Mouse (Mus musculus) CH12.LX (cell line): ENCODE measurements at regions not wholly inside any gene's neighbourhood (a gene's known extent, or its start where the extent isn't known, plus 50 kb on each side); places are given as distances from the start of the nearest gene placed in this dataset.

Source experiments
- DNase-seq: peaks from one replicate; pipeline ENCODE4 v3.0.0-alpha.2; 2013; ENCODE audit errors: extremely low read depth
- H3K27ac ChIP-seq: 2 replicates; pipeline ENCODE4 v1.5.1; 2012; ENCODE audit warnings: low read depth, mild to moderate bottlenecking, control low read depth, moderate library complexity; ENCODE audit not compliant: insufficient read depth
- H3K27me3 ChIP-seq: replicated peaks from 2 replicates; pipeline ENCODE3; 2012; ENCODE audit warnings: inconsistent platforms
- H3K36me3 ChIP-seq, 2 experiments: replicated peaks in 1 of 2; 2 replicates each; pipeline versions ENCODE3 to v1.6.1; 2012; ENCODE audit warnings: inconsistent platforms in 1 of 2, low read length in 1 of 2, mild to moderate bottlenecking in 1 of 2, mixed read lengths in 1 of 2, moderate library complexity in 1 of 2; ENCODE audit not compliant: control insufficient read depth in 1 of 2, insufficient read depth in 1 of 2
- H3K4me1 ChIP-seq, 2 experiments: 2 replicates each; pipeline ENCODE4 v1.6.1; 2012; ENCODE audit warnings: inconsistent platforms in 1 of 2, moderate library complexity in 1 of 2; ENCODE audit not compliant: insufficient read depth in 2 of 2, control insufficient read depth in 1 of 2
- H3K4me2 ChIP-seq: 2 replicates; pipeline ENCODE4 v1.6.1; 2012; ENCODE audit warnings: low read depth, mild to moderate bottlenecking, control low read depth; ENCODE audit not compliant: poor library complexity, insufficient read depth, severe bottlenecking
- H3K4me3 ChIP-seq, 3 experiments: fragments of 150-350 bp in 1 of 3; sonication (generic) in 1 of 3; replicated peaks in 1 of 3; 2 replicates each; pipeline versions ENCODE3 to v1.5.1; 2011 to 2012; ENCODE audit warnings: low read depth in 2 of 3, low read length in 2 of 3, mild to moderate bottlenecking in 2 of 3, moderate library complexity in 2 of 3, control low read depth in 1 of 3, improper control_type of control experiment in 1 of 3, inconsistent platforms in 1 of 3, mixed read lengths in 1 of 3; ENCODE audit not compliant: poor library complexity in 1 of 3
- H3K79me2 ChIP-seq: replicated peaks from 2 replicates; pipeline ENCODE4 v1.6.1; 2012; ENCODE audit warnings: mild to moderate bottlenecking, moderate library complexity; ENCODE audit not compliant: control insufficient read depth, poor library complexity, insufficient read depth, severe bottlenecking; ENCODE audit errors: extremely low read depth
- H3K9ac ChIP-seq: 2 replicates; pipeline ENCODE4 v1.6.1; 2012; ENCODE audit warnings: low read depth, mild to moderate bottlenecking, control low read depth, moderate library complexity; ENCODE audit not compliant: insufficient read depth
- H3K9me3 ChIP-seq: replicated peaks from 2 replicates; pipeline ENCODE3; 2012; ENCODE audit warnings: low read length, inconsistent platforms, mixed read lengths
- BHLHE40 ChIP-seq: IDR thresholded peaks from 2 replicates; pipeline ENCODE4 v1.6.1; 2011; ENCODE audit warnings: mild to moderate bottlenecking, low read depth, low read length, improper control_type of control experiment
- CHD1 ChIP-seq: IDR thresholded peaks from 2 replicates; pipeline ENCODE4 v1.6.1; 2012; ENCODE audit warnings: low read depth, low read length, improper control_type of control experiment, inconsistent platforms
- CHD2 ChIP-seq: IDR thresholded peaks from 2 replicates; pipeline ENCODE4 v1.6.1; 2011; ENCODE audit warnings: low read length, improper control_type of control experiment
- CTCF ChIP-seq, 2 experiments: IDR thresholded peaks in 1 of 2; conservative IDR thresholded peaks in 1 of 2; 2 replicates each; pipeline ENCODE4 v1.5.1; 2011 to 2012; ENCODE audit warnings: low read depth in 2 of 2, low read length in 2 of 2, improper control_type of control experiment in 1 of 2, inconsistent platforms in 1 of 2, mild to moderate bottlenecking in 1 of 2, moderate library complexity in 1 of 2
- E2F4 ChIP-seq: IDR thresholded peaks from 2 replicates; pipeline ENCODE4 v1.6.1; 2011; ENCODE audit warnings: low read depth, low read length, improper control_type of control experiment; ENCODE audit not compliant: insufficient replicate concordance
- EP300 ChIP-seq: IDR thresholded peaks from 2 replicates; pipeline ENCODE4 v1.6.1; 2011; ENCODE audit warnings: low read length, improper control_type of control experiment
- ETS1 ChIP-seq: conservative IDR thresholded peaks from 2 replicates; pipeline ENCODE4 v1.6.1; 2012; ENCODE audit warnings: low read depth, mild to moderate bottlenecking, inconsistent platforms, low read length, improper control_type of control experiment, moderate library complexity
- GABPA ChIP-seq: IDR thresholded peaks from 2 replicates; pipeline ENCODE4 v1.6.1; 2012; ENCODE audit warnings: low read depth, low read length, improper control_type of control experiment, inconsistent platforms; ENCODE audit not compliant: insufficient replicate concordance
- HCFC1 ChIP-seq: IDR thresholded peaks from 2 replicates; pipeline ENCODE4 v1.6.1; 2012; ENCODE audit warnings: low read depth, mild to moderate bottlenecking, inconsistent platforms, low read length, improper control_type of control experiment
- IRF4 ChIP-seq: IDR thresholded peaks from 2 replicates; pipeline ENCODE4 v1.6.1; 2014; ENCODE audit warnings: low read depth, mild to moderate bottlenecking, inconsistent platforms, low read length, improper control_type of control experiment
- JUND ChIP-seq: conservative IDR thresholded peaks from 2 replicates; pipeline ENCODE4 v1.6.1; 2011; ENCODE audit warnings: low read depth, low read length, improper control_type of control experiment
- KAT2A ChIP-seq: IDR thresholded peaks from 2 replicates; pipeline ENCODE4 v1.6.1; 2012; ENCODE audit warnings: low read length, improper control_type of control experiment, inconsistent platforms; ENCODE audit not compliant: insufficient replicate concordance
- MAX ChIP-seq: IDR thresholded peaks from 2 replicates; pipeline ENCODE4 v1.6.1; 2011; ENCODE audit warnings: low read length, improper control_type of control experiment
- MAZ ChIP-seq: IDR thresholded peaks from 2 replicates; pipeline ENCODE4 v1.6.1; 2012; ENCODE audit warnings: low read depth, mild to moderate bottlenecking, inconsistent platforms, low read length, improper control_type of control experiment, moderate library complexity
- MEF2A ChIP-seq: IDR thresholded peaks from 2 replicates; pipeline ENCODE4 v1.6.1; 2014; ENCODE audit warnings: low read depth, mild to moderate bottlenecking, inconsistent platforms, low read length, improper control_type of control experiment, borderline replicate concordance
- MXI1 ChIP-seq: IDR thresholded peaks from 2 replicates; pipeline ENCODE4 v1.6.1; 2011; ENCODE audit warnings: mild to moderate bottlenecking, low read depth, low read length, improper control_type of control experiment
- MYC ChIP-seq: IDR thresholded peaks from 2 replicates; pipeline ENCODE4 v1.6.1; 2011; ENCODE audit warnings: low read depth, mild to moderate bottlenecking, improper control_type of control experiment, low read length
- NELFE ChIP-seq: IDR thresholded peaks from 2 replicates; pipeline ENCODE4 v1.6.1; 2011; ENCODE audit warnings: low read depth, low read length, improper control_type of control experiment
- NRF1 ChIP-seq: IDR thresholded peaks from 2 replicates; pipeline ENCODE4 v1.6.1; 2014; ENCODE audit warnings: low read depth, mild to moderate bottlenecking, inconsistent platforms, low read length, improper control_type of control experiment, moderate library complexity
- PAX5 ChIP-seq: IDR thresholded peaks from 2 replicates; pipeline ENCODE4 v1.6.1; 2012; ENCODE audit warnings: low read length, inconsistent platforms, mixed read lengths
- RAD21 ChIP-seq: IDR thresholded peaks from 2 replicates; pipeline ENCODE4 v1.6.1; 2011; ENCODE audit warnings: low read depth, mild to moderate bottlenecking, low read length, improper control_type of control experiment, moderate library complexity
- RCOR1 ChIP-seq: conservative IDR thresholded peaks from 2 replicates; pipeline ENCODE4 v1.6.1; 2012; ENCODE audit warnings: low read depth, mild to moderate bottlenecking, inconsistent platforms, low read length, improper control_type of control experiment
- SIN3A ChIP-seq: IDR thresholded peaks from 2 replicates; pipeline ENCODE4 v1.6.1; 2012; ENCODE audit warnings: low read length, improper control_type of control experiment, inconsistent platforms
- SMC3 ChIP-seq: IDR thresholded peaks from 2 replicates; pipeline ENCODE4 v1.6.1; 2011; ENCODE audit warnings: low read depth, low read length, improper control_type of control experiment
- TBP ChIP-seq: conservative IDR thresholded peaks from 2 replicates; pipeline ENCODE4 v1.6.1; 2011; ENCODE audit warnings: low read depth, low read length, improper control_type of control experiment
- TCF12 ChIP-seq: IDR thresholded peaks from 2 replicates; pipeline ENCODE4 v1.6.1; 2014; ENCODE audit warnings: low read depth, mild to moderate bottlenecking, inconsistent platforms, low read length, improper control_type of control experiment
- UBTF ChIP-seq: IDR thresholded peaks from 2 replicates; pipeline ENCODE4 v1.6.1; 2012; ENCODE audit warnings: low read depth, mild to moderate bottlenecking, inconsistent platforms, low read length, improper control_type of control experiment, moderate library complexity
- USF2 ChIP-seq: conservative IDR thresholded peaks from 2 replicates; pipeline ENCODE4 v1.6.1; 2011; ENCODE audit warnings: low read depth, low read length, improper control_type of control experiment
- ZC3H11A ChIP-seq: IDR thresholded peaks from 2 replicates; pipeline ENCODE4 v1.6.1; 2012; ENCODE audit warnings: low read depth, mild to moderate bottlenecking, inconsistent platforms, low read length, improper control_type of control experiment
- ZMIZ1 ChIP-seq: IDR thresholded peaks from 2 replicates; pipeline ENCODE4 v1.6.1; 2012; ENCODE audit warnings: low read depth, mild to moderate bottlenecking, inconsistent platforms, low read length, improper control_type of control experiment
- ZNF384 ChIP-seq: IDR thresholded peaks from 2 replicates; pipeline ENCODE4 v1.6.1; 2012; ENCODE audit warnings: low read depth, low read length, improper control_type of control experiment, inconsistent platforms
- dilution Hi-C: fragments of 300-500 bp; cut with MboI; formaldehyde crosslinking; loops from 2 replicates; pipeline ENCODE4 v1.14.3; 2020; ENCODE audit warnings: low sequenced_read_pairs; ENCODE audit not compliant: extremely low pct_unique_long_range_greater_than_20kb, extremely low pct_ligation_motif_present
- in situ Hi-C: fragments of 300-500 bp; cut with MboI; formaldehyde crosslinking; loops from 3 replicates; pipeline ENCODE4 v1.14.3; 2019; ENCODE audit warnings: low sequenced_read_pairs, low pct_ligation_motif_present, low pct_unique_long_range_greater_than_20kb, mixed read lengths

DNA sequence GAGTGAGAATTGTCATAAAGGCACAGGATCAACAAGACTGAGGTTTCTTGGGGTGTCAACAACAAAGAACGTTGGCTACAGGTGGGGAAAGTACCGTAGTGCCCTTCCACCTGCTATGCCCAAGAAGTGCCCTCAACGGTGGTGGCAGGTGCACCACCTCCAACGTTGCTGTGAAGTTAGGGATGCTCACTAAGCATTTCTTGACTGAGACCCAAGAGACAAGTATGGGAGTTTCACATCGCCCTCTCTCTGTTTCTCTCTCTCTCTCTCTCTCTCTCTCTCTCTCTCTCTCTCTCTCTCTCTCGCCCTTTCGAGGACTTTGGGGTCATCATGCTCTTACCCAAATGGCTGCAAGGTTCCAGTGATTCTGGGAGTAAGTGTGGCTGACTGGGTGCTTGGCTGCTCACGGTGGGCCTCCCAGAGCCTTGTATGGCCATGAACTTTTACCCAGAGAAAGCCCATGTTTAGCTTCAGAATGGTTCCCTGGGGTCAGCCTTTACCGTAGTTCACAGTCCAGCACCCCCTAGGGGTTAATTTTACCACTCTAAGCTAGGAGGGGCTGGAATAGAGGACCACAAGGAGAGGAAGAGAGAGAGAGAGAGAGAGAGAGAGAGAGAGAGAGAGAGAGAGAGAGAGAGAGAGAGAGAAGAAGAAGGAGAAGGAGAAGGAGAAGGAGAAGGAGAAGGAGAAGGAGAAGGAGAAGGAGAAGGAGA lies 113.2 kb upstream of the Ccnd2 start (continued):
- 0 out of 2 replicates have a peak, but pooled peaks have one; percentile 37 for TF ChIP-seq ETS1
- TF ChIP-seq TBP = no peak
- no peak for TF ChIP-seq NRF1
- no peak for TF ChIP-seq USF2
- TF ChIP-seq BHLHE40 = peak; percentile 22; the same call in 1 of the 2 replicates
- TF ChIP-seq MAX = no peak; the same call in none of the 2 replicates
- TF ChIP-seq ZMIZ1 = no peak
- TF ChIP-seq SMC3 = peak; percentile 25
- TF ChIP-seq KAT2A = no peak
- no peak for TF ChIP-seq ZNF384
- TF ChIP-seq CTCF (conservative IDR thresholded peaks at IDR 0.05 in 1 of 2, IDR thresholded peaks at IDR 0.05 in 1 of 2; ENCODE audit: low read depth in 2 of 2, low read length in 2 of 2) = peak in 1 of 2 experiments; percentile 51; a peak in 2 of 4 replicates
- 0 out of 2 replicates have a peak, but pooled peaks have one; percentile 48 for TF ChIP-seq RCOR1
- no peak for TF ChIP-seq NELFE
- TF ChIP-seq GABPA = no peak
- no peak for TF ChIP-seq PAX5
- TF ChIP-seq MYC = no peak
- TF ChIP-seq ZC3H11A = no peak
- TF ChIP-seq MAZ = peak; percentile 11; the same call in 1 of the 2 replicates
- TF ChIP-seq, all 38 proteins: peak for 11

GRCm38 (mm10) chr6:127265901-127266812 lies 114.2 kb upstream of the Ccnd2 start:
- peak; percentile 90 for DNase-seq
- Histone ChIP-seq H3K4me3 (peak overlapping the region; percentile 17 to 40 (median 31)), H3K79me2 (no peaks in the 10 kb centered on the region), H3K27me3 (no peaks in the 10 kb centered on the region), H3K4me1 (peaks cover 33 to 73% of the 10 kb centered on the region in 2 experiments), H3K36me3 (no peaks in the 10 kb centered on the region), H3K27ac (peak overlapping the region; percentile 69), H3K9ac (peak overlapping the region; percentile 62), H3K9me3 (no peaks in the 10 kb centered on the region), H3K4me2 (peak overlapping the region; percentile 88)
- dilution Hi-C loops (no loop called here), in situ Hi-C loops (no loop called here)
- TF ChIP-seq TCF12 (peak; percentile 93), EP300 (peak; percentile 92; the same call in 1 of the 2 replicates), CHD2 (peak; percentile 88), E2F4 (peak; percentile 66; the same call in 1 of the 2 replicates), MAX (peak; percentile 71), RAD21 (no peak; the same call in none of the 2 replicates), CTCF (conservative IDR thresholded peaks at IDR 0.05 in 1 of 2, IDR thresholded peaks at IDR 0.05 in 1 of 2; ENCODE audit: low read depth in 2 of 2, low read length in 2 of 2) (no peak), USF2 (no peak), IRF4 (peak; percentile 96), NELFE (no peak; the same call in 1 of the 2 replicates), RCOR1 (peak; percentile 95), SIN3A (peak; percentile 85), MYC (0 out of 2 replicates have a peak, but pooled peaks have one; percentile 34), CHD1 (no peak; the same call in 1 of the 2 replicates), HCFC1 (peak; percentile 59), NRF1 (peak; percentile 32; the same call in 1 of the 2 replicates), ZMIZ1 (peak; percentile 74; the same call in 1 of the 2 replicates), JUND (peak; percentile 5; the same call in 1 of the 2 replicates), TBP (peak; percentile 38; the same call in 1 of the 2 replicates), GABPA (no peak), MEF2A (peak; percentile 90), UBTF (no peak), ZNF384 (peak; percentile 91), MXI1 (peak; percentile 77)
